In the genomic region with DNA sequence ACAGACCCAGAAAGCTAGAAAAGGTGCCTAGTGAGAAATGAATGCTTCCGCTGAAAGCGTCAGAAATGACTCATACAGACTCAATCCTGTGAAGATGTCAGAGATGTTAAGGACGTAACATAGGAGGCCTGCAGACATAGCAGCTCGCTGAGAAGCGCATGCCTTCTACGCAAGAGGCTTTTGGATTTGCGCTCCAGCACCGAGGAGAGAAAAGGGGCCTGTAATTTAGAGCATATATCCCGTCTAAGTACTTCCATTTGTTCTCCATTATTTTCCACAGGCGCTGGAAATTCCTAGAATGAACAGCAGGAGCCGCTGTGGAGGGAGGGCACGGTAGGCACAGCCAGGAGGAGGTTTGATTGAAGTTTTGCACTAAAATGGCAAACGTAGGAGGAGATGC, we compare ENCODE assay signal across 8 mouse cellular contexts. TPM values are rescaled to one million over a fixed set of nuclear protein-coding genes. Genes with fewer than 3 reads are reported as not detected.
DNase-seq lines count a peak whose midpoint lies in the region; ATAC-seq and TF ChIP-seq lines count a peak whose summit lies in the region.

No protein-coding gene starts in this region.

- ATAC-seq in forebrain, postnatal 0 days, result peak; percentile 36
- no peak for ATAC-seq in lung, embryonic 14.5 days (ENCODE audit: insufficient read depth)

- H3K4me3 ChIP-seq in forebrain, postnatal 0 days (ENCODE audit: low read depth, low read length), result peak overlapping the region; percentile 46
- H3K4me3 ChIP-seq in lung, embryonic 14.5 days (ENCODE audit: low read depth, low read length), result peak overlapping the region; percentile 61

- H3K27ac ChIP-seq in forebrain, postnatal 0 days (ENCODE audit: low read depth, low read length), result peak overlapping the region; percentile 82
- no peak overlapping the region for H3K27ac ChIP-seq in lung, embryonic 14.5 days (ENCODE audit: low read depth)

- no peaks in the 10 kb centered on the region for H3K27me3 ChIP-seq in forebrain, postnatal 0 days (ENCODE audit: insufficient read depth, low read length)
- no peaks in the 10 kb centered on the region for H3K27me3 ChIP-seq in lung, embryonic 14.5 days (ENCODE audit: insufficient read depth, low read length)

- H3K4me2 ChIP-seq in forebrain, postnatal 0 days (ENCODE audit: low read depth), result peak overlapping the region; percentile 59
- peak overlapping the region; percentile 70 for H3K4me2 ChIP-seq in lung, embryonic 14.5 days

- DNase-seq in MN1 (ENCODE audit: low spot score), result peak; percentile 89
- peak; percentile 71 for DNase-seq in cerebellum, adult 8-10 months
- peak; percentile 91 for DNase-seq in forebrain, postnatal 0 days
- peak; percentile 83 for DNase-seq in heart, postnatal 4 days
- peak; percentile 65 to 79 for DNase-seq in layer of hippocampus, adult 8-10 months (ENCODE audit: low spot score in 2 of 2)
- DNase-seq in lung, embryonic 14.5 days, result peak; percentile 86
- DNase-seq in ovary, adult 18-20 months (ENCODE audit: low spot score), result peak; percentile 36
- peak; percentile 60 for DNase-seq in thymus, postnatal 14 days

- H3K4me1 ChIP-seq in forebrain, postnatal 0 days (ENCODE audit: insufficient read depth), result no peaks in the 10 kb centered on the region
- H3K4me1 ChIP-seq in lung, embryonic 14.5 days (ENCODE audit: insufficient read depth), result no peaks in the 10 kb centered on the region

- WGBS in forebrain, postnatal 0 days, result 7% methylated on average over 13 of the region's 13 CpGs
- 11% methylated on average over 13 of the region's 13 CpGs for WGBS in lung, embryonic 14.5 days

- no peaks in the 10 kb centered on the region for H3K36me3 ChIP-seq in forebrain, postnatal 0 days (ENCODE audit: insufficient read depth)
- no peaks in the 10 kb centered on the region for H3K36me3 ChIP-seq in lung, embryonic 14.5 days (ENCODE audit: insufficient read depth)

- TF ChIP-seq CTCF in forebrain, postnatal 0 days (IDR thresholded peaks at IDR 0.05; ENCODE audit: low read depth), result peak; percentile 83
- peak; percentile 82 for TF ChIP-seq CTCF in lung, embryonic 14.5 days (IDR thresholded peaks at IDR 0.05; ENCODE audit: low read depth)

- H3K9ac ChIP-seq in forebrain, postnatal 0 days, result peak overlapping the region; percentile 50; the same call in 1 of the 2 replicates
- no peak overlapping the region for H3K9ac ChIP-seq in lung, embryonic 14.5 days

- no peaks in the 10 kb centered on the region for H3K9me3 ChIP-seq in forebrain, postnatal 0 days (ENCODE audit: low read length)
- no peaks in the 10 kb centered on the region for H3K9me3 ChIP-seq in lung, embryonic 14.5 days (ENCODE audit: low read depth, low read length)

RNA-seq across cellular contexts. Expression of gene Zfp692, which starts 5.8 kb away (rescaled TPM):
- total RNA-seq in forebrain, postnatal 0 days (2014; rRNA removed), result 25.6 and 30.0 TPM in 2 replicates
- polyA plus RNA-seq in forebrain, postnatal 0 days (2015; fragmentation: Nextera tagmentation; extraction: Ambion mirVana), result 14.8 and 17.7 TPM in 2 replicates
- total RNA-seq in heart, postnatal 4 days (2021), result 1 to 10 TPM; 4.2 to 6.6 TPM
- 10 to 100 TPM; 28.5 to 36.1 (median 32.3) TPM for total RNA-seq in layer of hippocampus, adult 8-10 months (2022)
- 13.9 and 15.2 TPM in 2 replicates for polyA plus RNA-seq in lung, embryonic 14.5 days (2014; fragmentation: Nextera tagmentation; extraction: Ambion mirVana)

RNA-seq across cellular contexts. Expression of gene 4930438A08Rik, which starts 26.5 kb away (rescaled TPM):
- total RNA-seq in forebrain, postnatal 0 days (2014; rRNA removed), result not detected in 2 replicates
- 0.10 TPM in 1 of 2 replicates, not detected in the other for polyA plus RNA-seq in forebrain, postnatal 0 days (2015; fragmentation: Nextera tagmentation; extraction: Ambion mirVana)
- total RNA-seq in heart, postnatal 4 days (2021), result not detected
- not detected for total RNA-seq in layer of hippocampus, adult 8-10 months (2022)
- not detected in 2 replicates for polyA plus RNA-seq in lung, embryonic 14.5 days (2014; fragmentation: Nextera tagmentation; extraction: Ambion mirVana)

RNA-seq across cellular contexts. Expression of gene Zfp672, which starts 29.1 kb away (rescaled TPM):
- 41.5 and 41.7 TPM in 2 replicates for total RNA-seq in forebrain, postnatal 0 days (2014; rRNA removed)
- 38.8 and 41.2 TPM in 2 replicates for polyA plus RNA-seq in forebrain, postnatal 0 days (2015; fragmentation: Nextera tagmentation; extraction: Ambion mirVana)
- total RNA-seq in heart, postnatal 4 days (2021), result 10 to 100 TPM; 37.5 to 44.2 TPM
- total RNA-seq in layer of hippocampus, adult 8-10 months (2022), result 10 to 100 TPM; 39.8 to 56.6 (median 45.4) TPM
- 31.3 and 39.1 TPM in 2 replicates for polyA plus RNA-seq in lung, embryonic 14.5 days (2014; fragmentation: Nextera tagmentation; extraction: Ambion mirVana)

RNA-seq across cellular contexts. Expression of gene Sh3bp5l, which starts 29.5 kb away (rescaled TPM):
- 43.1 and 44.3 TPM in 2 replicates for total RNA-seq in forebrain, postnatal 0 days (2014; rRNA removed)
- polyA plus RNA-seq in forebrain, postnatal 0 days (2015; fragmentation: Nextera tagmentation; extraction: Ambion mirVana), result 35.8 and 44.9 TPM in 2 replicates
- total RNA-seq in heart, postnatal 4 days (2021), result 10 to 100 TPM; 38.5 to 51.5 TPM
- total RNA-seq in layer of hippocampus, adult 8-10 months (2022), result 10 to 100 TPM; 37.3 to 57.0 (median 44.8) TPM
- 26.3 and 26.4 TPM in 2 replicates for polyA plus RNA-seq in lung, embryonic 14.5 days (2014; fragmentation: Nextera tagmentation; extraction: Ambion mirVana)

Comparison
In these comparisons a context has a peak if more than half of its experiments do, and no peak if none do; other contexts are left out.
1. DNase-seq: peak in every context shown above with its lines; median percentile 91 in forebrain, postnatal 0 days; 89 in MN1; 86 in lung, embryonic 14.5 days; 83 in heart, postnatal 4 days; 72 in layer of hippocampus, adult 8-10 months; 71 in cerebellum, adult 8-10 months; 60 in thymus, postnatal 14 days; 36 in ovary, adult 18-20 months.